Mouse (Mus musculus) stomach, postnatal 0 days (tissue): ENCODE results near the gene Hal. TPM values are rescaled to one million over a fixed set of nuclear protein-coding genes. Genes with fewer than 3 reads are reported as not detected.

Source experiments
- ATAC-seq: fragments of 200-750 bp; cut with Nextera tagmentation; 2 replicates; pipeline ENCODE4 v1.8.0; 2017; ENCODE audit not compliant: low FRiP score, low TSS enrichment
- DNase-seq: peaks from one replicate; pipeline ENCODE4 v3.0.0-alpha.2; 2016; ENCODE audit warnings: low spot score
- H3K27ac ChIP-seq: fragments of 300-500 bp; sonication (generic); replicated peaks from 2 replicates; pipeline ENCODE4 v1.5.1; 2014; ENCODE audit warnings: mild to moderate bottlenecking, control low read depth
- H3K27me3 ChIP-seq: fragments of 300-500 bp; sonication (generic); 2 replicates; pipeline ENCODE4 v1.6.1; 2014; ENCODE audit warnings: low read length; ENCODE audit not compliant: control insufficient read depth, insufficient read depth
- H3K36me3 ChIP-seq: fragments of 300-500 bp; sonication (generic); 2 replicates; pipeline ENCODE4 v1.6.1; 2014; ENCODE audit warnings: low read length, mixed read lengths; ENCODE audit not compliant: control insufficient read depth, insufficient read depth
- H3K4me1 ChIP-seq: fragments of 300-500 bp; sonication (generic); replicated peaks from 2 replicates; pipeline ENCODE4 v1.6.1; 2014; ENCODE audit warnings: antibody characterized with exemption; ENCODE audit not compliant: control insufficient read depth, insufficient read depth
- H3K4me2 ChIP-seq: fragments of 300-500 bp; sonication (generic); replicated peaks from 2 replicates; pipeline ENCODE4 v1.6.1; 2014; ENCODE audit warnings: low read depth, mild to moderate bottlenecking, control low read depth, moderate library complexity
- H3K4me3 ChIP-seq: fragments of 300-500 bp; sonication (generic); 2 replicates; pipeline ENCODE4 v1.5.1; 2014; ENCODE audit warnings: low read depth, low read length, control low read depth
- H3K9ac ChIP-seq: fragments of 300-500 bp; sonication (generic); 2 replicates; pipeline ENCODE4 v1.6.1; 2014; ENCODE audit warnings: mild to moderate bottlenecking, low read length, control low read depth, mixed read lengths
- H3K9me3 ChIP-seq: fragments of 300-500 bp; sonication (generic); 2 replicates; pipeline ENCODE4 v1.6.1; 2016; ENCODE audit warnings: low read length; ENCODE audit not compliant: control insufficient read depth
- CTCF ChIP-seq: IDR thresholded peaks from 2 replicates; pipeline ENCODE4 v1.5.1; 2016; ENCODE audit warnings: antibody characterized with exemption, low read depth, mild to moderate bottlenecking, moderate library complexity
- EP300 ChIP-seq: optimal IDR thresholded peaks from 2 replicates; pipeline ENCODE3; 2016; ENCODE audit warnings: antibody characterized with exemption
- WGBS: fragments of 180-500 bp; shearing (Covaris S2); extraction: QIAGEN DNeasy Blood & Tissue Kit; methylation state at CpG from one replicate; pipeline ENCODE4 v1.1.7; 2014; 5-methylcytosine and 5-hydroxymethylcytosine counted together
- polyA plus RNA-seq: library from polyadenylated mRNA; unstranded; fragments of >200 nt; fragmentation: Nextera tagmentation; extraction: Ambion mirVana; gene quantifications from 2 replicates; pipeline ENCODE4 v1.2.1, GENCODE M21; 2015

The Hal gene
- polyA plus RNA-seq, 1 experiment from 2014 or later, result 0.81 TPM

GRCm38 (mm10) chr10:93518186-93518585, 29.6 kb downstream of the Hal start:
- Histone ChIP-seq H3K36me3 (no peaks in the 10 kb centered on the region), H3K9me3 (no peaks in the 10 kb centered on the region), H3K4me2 (no peak overlapping the region), H3K4me1 (no peaks in the 10 kb centered on the region), H3K4me3 (no peak overlapping the region), H3K27me3 (no peaks in the 10 kb centered on the region), H3K27ac (no peak overlapping the region), H3K9ac (no peak overlapping the region)
- 53% methylated on average over 4 of the region's 4 CpGs for WGBS
- TF ChIP-seq EP300 (no peak), CTCF (no peak)
- DNase-seq (no peak), ATAC-seq (no peak)

GRCm38 (mm10) chr10:93518620-93519019, 30.1 kb downstream of the Hal start:
- 72% methylated on average over 2 of the region's 2 CpGs for WGBS
- no peak overlapping the region for H3K4me3 ChIP-seq
- no peak overlapping the region for H3K9ac ChIP-seq
- H3K4me2 ChIP-seq, result no peak overlapping the region
- H3K27me3 ChIP-seq, result no peaks in the 10 kb centered on the region
- ATAC-seq, result 0 out of 2 replicates have a peak, but pooled peaks have one; percentile 18
- H3K9me3 ChIP-seq, result no peaks in the 10 kb centered on the region
- H3K27ac ChIP-seq, result no peak overlapping the region
- H3K36me3 ChIP-seq, result no peaks in the 10 kb centered on the region
- no peak for TF ChIP-seq EP300
- no peak for TF ChIP-seq CTCF
- no peak for DNase-seq
- H3K4me1 ChIP-seq, result no peaks in the 10 kb centered on the region

GRCm38 (mm10) chr10:93519159-93519558, 30.6 kb downstream of the Hal start:
- H3K4me1 ChIP-seq, result no peaks in the 10 kb centered on the region
- ATAC-seq, result no peak
- H3K4me2 ChIP-seq, result no peak overlapping the region
- TF ChIP-seq CTCF, result no peak
- no peak for TF ChIP-seq EP300
- H3K36me3 ChIP-seq, result no peaks in the 10 kb centered on the region
- WGBS, result 91% methylated on average over 8 of the region's 8 CpGs
- no peaks in the 10 kb centered on the region for H3K27me3 ChIP-seq
- no peak overlapping the region for H3K9ac ChIP-seq
- no peak overlapping the region for H3K4me3 ChIP-seq
- no peaks in the 10 kb centered on the region for H3K9me3 ChIP-seq
- H3K27ac ChIP-seq, result no peak overlapping the region
- no peak for DNase-seq

- H3K27me3 ChIP-seq, result no peaks in the 10 kb centered on the region
Observed at GRCm38 (mm10) chr10:93519756-93520155, 31.2 kb downstream of the Hal start.

DNA sequence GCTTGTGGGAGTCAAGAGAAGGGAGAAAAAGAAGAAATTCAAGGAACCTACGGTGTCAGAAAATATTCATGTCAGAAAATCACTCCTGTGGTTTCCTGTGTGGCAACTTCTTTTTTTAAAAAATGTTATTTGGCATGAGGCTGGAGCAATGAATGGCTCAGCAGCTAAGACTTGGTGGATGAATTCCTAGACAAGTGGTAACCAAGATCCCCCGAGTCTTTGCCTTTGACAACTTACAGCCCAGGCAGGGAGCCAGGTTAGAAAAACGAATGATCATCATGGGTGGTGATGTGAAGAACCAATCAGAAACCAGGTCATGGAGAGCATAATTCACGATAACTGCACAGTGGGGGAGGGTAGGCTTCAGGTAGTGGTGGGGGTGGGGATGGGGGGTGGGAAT, 32.4 kb downstream of the Hal start:
- no peak for TF ChIP-seq EP300
- no peak for TF ChIP-seq CTCF
- Histone ChIP-seq H3K9ac (no peak overlapping the region), H3K27me3 (no peaks in the 10 kb centered on the region), H3K4me3 (no peak overlapping the region), H3K27ac (no peak overlapping the region), H3K9me3 (no peaks in the 10 kb centered on the region), H3K36me3 (no peaks in the 10 kb centered on the region), H3K4me1 (no peaks in the 10 kb centered on the region), H3K4me2 (no peak overlapping the region)
- 69% methylated on average over 4 of the region's 4 CpGs for WGBS
- DNase-seq (no peak), ATAC-seq (no peak)

More at GRCm38 (mm10) chr10:93519756-93520155, 31.2 kb downstream of the Hal start:
- 69% methylated on average over 5 of the region's 5 CpGs for WGBS
- Histone ChIP-seq H3K36me3 (no peaks in the 10 kb centered on the region), H3K4me3 (no peak overlapping the region), H3K9ac (no peak overlapping the region), H3K4me1 (no peaks in the 10 kb centered on the region), H3K4me2 (no peak overlapping the region), H3K27ac (no peak overlapping the region), H3K9me3 (no peaks in the 10 kb centered on the region)
- TF ChIP-seq CTCF (no peak), EP300 (no peak)
- no peak for DNase-seq
- ATAC-seq, result no peak

DNA sequence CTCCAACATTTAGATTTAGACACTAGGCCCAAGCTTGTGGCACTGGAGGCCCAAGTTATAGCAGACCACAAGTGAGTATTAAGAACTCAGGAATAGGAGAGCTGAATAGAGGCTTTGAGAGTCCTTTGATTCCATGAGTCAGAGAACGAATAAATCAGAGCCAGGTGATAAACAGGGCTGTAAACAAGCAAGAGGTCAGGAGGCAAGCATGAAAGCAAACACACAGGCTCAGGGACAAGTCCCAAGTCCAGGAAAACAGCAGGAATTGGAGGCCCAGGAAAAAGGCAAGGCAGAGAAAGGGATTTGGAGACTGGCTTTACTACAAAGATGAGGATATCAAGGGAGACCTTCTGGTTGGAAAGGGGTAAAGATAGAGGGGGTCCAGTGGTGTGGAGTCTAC, 36.8 kb downstream of the Hal start:
- 49% methylated on average over 1 of the region's 1 CpGs for WGBS
- no peak for DNase-seq

More for the DNA sequence above, 36.8 kb downstream of the Hal start:
- H3K36me3 ChIP-seq, result no peaks in the 10 kb centered on the region
- H3K4me3 ChIP-seq, result no peak overlapping the region
- no peaks in the 10 kb centered on the region for H3K4me1 ChIP-seq
- no peak for ATAC-seq
- no peaks in the 10 kb centered on the region for H3K27me3 ChIP-seq
- no peak overlapping the region for H3K9ac ChIP-seq
- H3K9me3 ChIP-seq, result no peaks in the 10 kb centered on the region
- TF ChIP-seq EP300 (no peak), CTCF (no peak)
- no peak overlapping the region for H3K4me2 ChIP-seq
- no peak overlapping the region for H3K27ac ChIP-seq
